Mouse (Mus musculus): Measurements from ENCODE around the gene Trim7. TPM values are rescaled to one million over a fixed set of nuclear protein-coding genes. Genes with fewer than 3 reads are reported as not detected.
"Not testable (repeated sequence)": the region's sequence is repeated elsewhere in the genome, so short reads cannot be mapped to it uniquely, and the experiment has no call there.

Trim7 gene
- polyA plus RNA-seq (2012; rRNA removed): 7.8 and 11.6 TPM in 2 replicates

DNA sequence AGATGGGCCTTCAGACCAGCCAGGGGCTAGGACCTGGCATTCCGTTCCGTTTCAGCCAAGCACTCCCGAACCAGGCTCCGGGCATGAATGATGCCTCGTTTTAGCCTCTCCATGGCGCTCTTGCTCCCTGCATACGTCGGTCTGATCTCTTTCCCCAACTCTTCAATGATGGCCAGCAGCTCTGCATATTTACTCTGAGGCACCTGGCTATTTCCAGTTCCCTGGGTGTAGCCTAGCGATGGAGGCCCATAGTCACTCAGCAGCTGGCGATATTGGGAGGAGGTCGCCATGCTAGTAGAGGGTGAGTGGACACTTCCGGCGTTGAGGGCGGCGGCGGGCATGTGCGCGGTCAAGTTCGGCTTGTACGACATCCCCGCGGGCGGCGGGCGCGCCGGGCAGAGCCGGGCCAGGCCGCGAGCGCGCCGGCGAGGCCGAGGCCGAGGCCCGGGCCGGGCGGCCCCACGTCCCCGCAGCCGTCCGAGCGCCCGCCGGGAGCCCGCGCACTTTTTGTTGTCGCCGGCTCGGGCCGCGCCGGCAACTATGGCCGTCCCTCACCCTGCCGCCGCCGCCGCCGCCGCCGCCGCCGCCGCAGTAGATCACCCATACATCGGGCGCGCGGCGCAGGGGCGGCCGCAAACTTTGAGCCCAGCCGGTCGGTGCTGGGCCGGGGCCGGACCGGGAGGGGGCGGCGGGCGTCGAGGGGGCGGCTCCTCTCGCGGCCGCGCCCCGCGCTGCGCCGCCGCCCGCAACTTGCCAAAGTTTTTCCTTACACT lies at the start of gene Trim7, which contains the start of gene Gm12184:
TSS of gene Trim7 (plus strand) at position 162 of the 773 bp plus-strand sequence.
TSS of gene Gm12184 (minus strand) at position 677 of the 773 bp plus-strand sequence.
- H3K4me3 ChIP-seq (replicated peaks; ENCODE audit: extremely low read depth, low read depth, low read length): peak within 1 kb of the TSS; percentile 61
- WGBS: 2% methylated on average over 61 of the region's 92 CpGs
- DNase-seq: peak; percentile 46
- H3K4me1 ChIP-seq (ENCODE audit: control insufficient read depth, insufficient read depth, low read length): not testable (repeated sequence)

DNA sequence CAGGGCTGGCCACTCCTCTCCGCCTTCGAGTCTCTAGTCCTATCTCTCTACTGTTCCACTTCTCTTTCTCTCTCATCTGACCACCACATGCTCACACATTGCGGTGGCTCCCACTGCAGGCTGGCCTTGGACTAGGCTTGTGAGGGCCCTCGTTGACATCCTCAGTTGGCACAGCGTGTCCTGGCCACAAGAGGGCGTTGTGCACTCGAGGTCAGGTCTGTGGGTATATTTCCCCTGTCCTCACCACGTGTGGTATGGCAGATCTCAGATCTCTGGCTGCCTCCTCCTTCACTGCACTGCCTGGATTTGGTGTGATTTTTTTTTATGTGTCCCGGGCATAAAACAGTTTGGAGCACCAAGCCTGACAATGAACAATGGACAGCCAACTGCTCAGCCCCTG lies 49.3 kb upstream of the Trim7 start:
- no peak for DNase-seq
- 39% methylated on average over 9 of the region's 9 CpGs for WGBS
- TF ChIP-seq CTCF (IDR thresholded peaks at IDR 0.05; ENCODE audit: insufficient read depth, low read length) (0 out of 2 replicates have a peak, but pooled peaks have one; percentile 10), POLR2A (IDR thresholded peaks at IDR 0.05; ENCODE audit: borderline replicate concordance, extremely low read depth, low read depth, low read length) (no peak)
- no peaks in the 10 kb centered on the region for H3K4me1 ChIP-seq (ENCODE audit: control insufficient read depth, insufficient read depth, low read length)
- H3K4me3 ChIP-seq (replicated peaks; ENCODE audit: extremely low read depth, low read depth, low read length): no peak overlapping the region

DNA sequence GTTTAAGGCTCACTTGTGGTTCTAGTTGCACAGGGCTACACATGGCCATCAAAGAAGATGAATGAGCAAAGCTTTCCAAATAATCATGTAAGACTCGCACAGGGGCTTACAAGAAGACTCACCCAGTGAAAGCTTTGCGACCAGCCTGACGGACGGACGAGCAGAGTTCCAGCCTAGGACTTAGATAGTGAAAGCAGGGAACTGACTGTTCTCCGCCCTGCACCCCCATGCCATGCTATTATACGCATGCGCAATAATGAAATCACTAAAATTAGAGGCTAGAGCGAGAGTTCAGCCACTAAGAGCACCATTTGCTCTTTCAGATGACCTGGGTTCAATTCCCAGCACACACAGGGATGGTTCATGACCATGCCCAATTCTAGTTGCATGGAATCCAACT lies 48.6 kb upstream of the Trim7 start:
- no peaks in the 10 kb centered on the region for H3K4me1 ChIP-seq (ENCODE audit: control insufficient read depth, insufficient read depth, low read length)
- no peak for DNase-seq
- no peak overlapping the region for H3K4me3 ChIP-seq (replicated peaks; ENCODE audit: extremely low read depth, low read depth, low read length)
- 87% methylated on average over 9 of the region's 9 CpGs for WGBS
- TF ChIP-seq CTCF (IDR thresholded peaks at IDR 0.05; ENCODE audit: insufficient read depth, low read length) (no peak), POLR2A (IDR thresholded peaks at IDR 0.05; ENCODE audit: borderline replicate concordance, extremely low read depth, low read depth, low read length) (no peak)

DNA sequence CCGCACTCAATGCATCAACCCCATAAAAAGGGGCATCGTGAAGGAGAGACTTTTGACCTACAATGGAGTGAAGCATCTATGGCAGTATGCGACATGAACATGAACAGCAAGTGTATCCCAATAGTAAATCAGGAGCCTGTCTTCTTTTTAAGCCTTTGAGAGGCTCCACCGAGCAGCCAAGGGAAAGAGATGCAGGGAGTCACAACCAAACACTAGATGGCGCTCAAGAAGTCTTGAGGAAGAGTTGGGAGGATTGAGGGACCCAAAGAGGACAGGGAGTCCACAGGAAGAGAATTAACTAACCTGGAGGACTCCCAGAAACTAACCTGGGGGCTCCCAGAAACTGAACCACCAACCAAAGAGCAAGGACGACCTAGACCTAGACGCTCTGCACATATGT lies 46.5 kb upstream of the Trim7 start:
- peak; percentile 28 for DNase-seq
- no peaks in the 10 kb centered on the region for H3K4me1 ChIP-seq (ENCODE audit: control insufficient read depth, insufficient read depth, low read length)
- no peak for TF ChIP-seq POLR2A (IDR thresholded peaks at IDR 0.05; ENCODE audit: borderline replicate concordance, extremely low read depth, low read depth, low read length)
- TF ChIP-seq CTCF (IDR thresholded peaks at IDR 0.05; ENCODE audit: insufficient read depth, low read length): peak; percentile 44
- no peak overlapping the region for H3K4me3 ChIP-seq (replicated peaks; ENCODE audit: extremely low read depth, low read depth, low read length)
- WGBS: 37% methylated on average over 7 of the region's 7 CpGs

DNA sequence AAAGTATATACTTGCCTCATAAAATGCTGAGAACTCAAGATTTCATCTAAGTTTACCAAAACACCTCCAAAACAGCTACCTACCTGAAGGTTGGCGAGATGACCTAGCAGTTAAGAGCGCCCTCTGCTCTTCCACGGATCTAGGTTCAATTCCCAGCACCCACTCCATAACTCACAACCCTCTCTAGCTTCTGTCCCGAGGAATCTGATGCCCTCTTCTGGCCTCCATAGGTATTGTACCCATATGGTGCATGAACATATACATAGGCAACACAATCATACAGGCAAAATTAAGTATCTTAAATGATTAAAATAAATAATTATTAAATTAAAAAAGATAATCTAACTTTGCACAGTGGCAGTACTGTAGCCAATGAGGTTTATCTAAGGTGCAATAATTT lies 43.7 kb upstream of the Trim7 start:
- DNase-seq: no peak
- Histone ChIP-seq H3K4me1 (ENCODE audit: control insufficient read depth, insufficient read depth, low read length) (no peaks in the 10 kb centered on the region), H3K4me3 (replicated peaks; ENCODE audit: extremely low read depth, low read depth, low read length) (no peak overlapping the region)
- WGBS: 81% methylated on average over 4 of the region's 4 CpGs
- no peak for TF ChIP-seq CTCF (IDR thresholded peaks at IDR 0.05; ENCODE audit: insufficient read depth, low read length)
- TF ChIP-seq POLR2A (IDR thresholded peaks at IDR 0.05; ENCODE audit: borderline replicate concordance, extremely low read depth, low read depth, low read length): no peak

DNA sequence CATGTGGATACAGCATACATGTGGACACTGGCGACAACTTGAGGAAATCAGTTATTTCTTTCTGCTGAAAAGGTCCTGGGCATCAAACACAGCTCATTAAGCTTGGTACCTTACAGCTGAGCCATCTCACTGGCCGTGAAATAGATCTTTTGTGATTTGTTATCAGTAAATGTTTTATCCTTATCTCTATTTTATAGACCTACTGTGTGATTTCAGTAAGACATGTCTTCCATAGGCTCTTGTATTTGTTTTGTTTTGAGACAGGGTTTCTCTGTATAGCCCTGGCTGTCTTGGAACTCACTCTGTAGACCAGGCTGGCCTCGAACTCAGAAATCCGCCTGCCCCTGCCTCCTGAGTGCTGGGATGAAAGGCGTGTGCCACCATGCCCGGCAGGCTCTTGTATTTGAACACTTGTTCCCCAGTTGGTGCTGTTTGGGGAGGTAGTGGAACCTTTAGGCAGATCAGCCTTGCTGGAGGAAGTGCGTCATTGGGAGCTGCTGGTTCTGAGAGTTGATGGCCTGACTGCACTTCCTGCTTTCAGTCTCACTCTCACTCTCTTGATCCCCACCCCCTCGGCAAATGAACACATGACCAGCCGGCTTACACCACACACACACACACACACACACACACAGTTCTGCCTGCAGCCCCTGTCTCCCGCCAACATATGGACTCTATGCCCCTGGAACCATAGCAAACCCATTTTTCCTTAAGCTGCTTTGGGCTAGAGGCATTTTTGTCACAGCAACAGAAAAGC lies 38.3 kb upstream of the Trim7 start:
- DNase-seq: no peak
- peak overlapping the region; percentile 61 for H3K4me3 ChIP-seq (replicated peaks; ENCODE audit: extremely low read depth, low read depth, low read length)
- WGBS: 44% methylated on average over 10 of the region's 10 CpGs

DNA sequence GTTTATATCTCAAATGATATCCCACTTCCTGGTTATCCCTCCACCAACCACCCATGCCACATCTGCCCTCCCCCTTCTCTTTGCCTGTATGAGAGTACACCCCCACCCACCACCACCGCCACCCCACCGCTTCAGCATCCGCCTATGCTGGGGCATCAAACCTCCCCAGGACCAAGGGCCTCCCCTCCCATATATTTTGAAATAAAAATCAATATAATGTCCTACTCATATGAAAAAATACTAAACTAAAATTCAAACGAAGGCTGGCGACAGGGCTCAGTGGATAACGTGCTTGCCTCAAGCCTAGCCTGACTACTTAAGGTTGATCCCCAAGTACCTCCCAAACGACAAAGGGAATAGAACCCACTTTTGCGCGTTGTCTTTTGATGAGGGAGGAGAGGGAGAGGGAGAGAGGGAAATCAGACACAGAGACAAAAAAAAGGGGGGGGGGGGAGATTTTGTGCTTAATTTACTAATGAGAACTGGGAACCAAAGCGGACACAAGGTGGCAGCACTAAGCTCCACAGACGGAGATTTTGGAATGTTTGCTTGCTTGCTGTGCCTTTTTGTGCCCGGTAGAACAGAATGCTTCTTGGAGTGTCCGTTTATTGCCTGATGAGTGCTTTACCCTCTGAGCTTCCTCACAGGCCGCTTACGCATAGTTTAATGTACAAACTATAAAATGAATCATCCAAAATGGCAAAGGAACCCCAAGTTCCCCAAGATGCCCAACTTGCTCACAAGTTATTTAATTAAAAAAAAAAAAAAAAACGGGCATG lies 37.4 kb upstream of the Trim7 start:
- peak; percentile 71 for DNase-seq
- peak overlapping the region; percentile 67 for H3K4me3 ChIP-seq (replicated peaks; ENCODE audit: extremely low read depth, low read depth, low read length)
- no peak for TF ChIP-seq POLR2A (IDR thresholded peaks at IDR 0.05; ENCODE audit: borderline replicate concordance, extremely low read depth, low read depth, low read length)
- TF ChIP-seq CTCF (IDR thresholded peaks at IDR 0.05; ENCODE audit: insufficient read depth, low read length): peak; percentile 70
- whole genome bisulfite sequencing: 4% methylated on average over 16 of the region's 16 CpGs
- no peaks in the 10 kb centered on the region for H3K4me1 ChIP-seq (ENCODE audit: control insufficient read depth, insufficient read depth, low read length)

More for the DNA sequence above, 38.3 kb upstream of the Trim7 start:
- H3K4me1 ChIP-seq (ENCODE audit: control insufficient read depth, insufficient read depth, low read length): no peaks in the 10 kb centered on the region
- peak; percentile 30; the same call in 1 of the 2 replicates for TF ChIP-seq POLR2A (IDR thresholded peaks at IDR 0.05; ENCODE audit: borderline replicate concordance, extremely low read depth, low read depth, low read length)
- TF ChIP-seq CTCF (IDR thresholded peaks at IDR 0.05; ENCODE audit: insufficient read depth, low read length): no peak

DNA sequence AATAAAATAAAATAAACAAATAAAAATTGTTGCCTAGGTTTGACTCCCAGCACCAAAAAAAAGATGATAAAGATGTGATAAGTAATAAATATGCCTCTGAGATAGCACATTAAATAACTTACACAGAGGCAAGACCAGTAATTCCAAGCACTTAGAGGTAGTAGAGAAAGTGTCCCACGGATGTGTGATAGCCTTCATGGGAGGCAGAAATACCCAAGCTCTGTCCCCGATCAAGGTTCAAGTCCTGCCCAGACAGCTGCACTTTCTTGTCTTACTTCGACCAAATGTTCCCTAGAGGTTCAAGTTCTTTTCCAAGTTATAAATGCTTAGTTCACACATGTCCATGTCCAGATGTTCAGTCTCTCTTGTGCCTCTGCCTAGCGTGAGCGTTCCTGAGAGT lies 36.7 kb upstream of the Trim7 start:
- TF ChIP-seq CTCF (IDR thresholded peaks at IDR 0.05; ENCODE audit: insufficient read depth, low read length) (no peak), POLR2A (IDR thresholded peaks at IDR 0.05; ENCODE audit: borderline replicate concordance, extremely low read depth, low read depth, low read length) (no peak)
- DNase-seq: no peak
- Histone ChIP-seq H3K4me3 (replicated peaks; ENCODE audit: extremely low read depth, low read depth, low read length) (no peak overlapping the region), H3K4me1 (ENCODE audit: control insufficient read depth, insufficient read depth, low read length) (no peaks in the 10 kb centered on the region)
- 82% methylated on average over 5 of the region's 5 CpGs for WGBS
